Mouse (Mus musculus) midbrain, embryonic 11.5 days (tissue): ENCODE data around the gene Ythdf2. TPM values are rescaled to one million over a fixed set of nuclear protein-coding genes. Genes with fewer than 3 reads are reported as not detected.

ENCODE experiments used
- ATAC-seq: fragments of 200-750 bp; cut with Nextera tagmentation; 2 replicates; pipeline ENCODE4 v1.8.0; 2017; ENCODE audit warnings: moderate TSS enrichment, moderate library complexity; ENCODE audit not compliant: low FRiP score
- DNase-seq: peaks from one replicate; pipeline ENCODE4 v3.0.0; 2015; ENCODE audit warnings: low spot score; ENCODE audit errors: missing footprints
- H3K27ac ChIP-seq: fragments of 300-500 bp; sonication (generic); 2 replicates; pipeline ENCODE4 v1.5.1; 2014; ENCODE audit warnings: low read depth, low read length
- H3K27me3 ChIP-seq: fragments of 300-500 bp; sonication (generic); 2 replicates; pipeline ENCODE4 v1.6.1; 2014; ENCODE audit warnings: mild to moderate bottlenecking, low read length, moderate library complexity, mixed read lengths; ENCODE audit not compliant: control insufficient read depth, insufficient read depth
- H3K36me3 ChIP-seq: fragments of 300-500 bp; sonication (generic); 2 replicates; pipeline ENCODE4 v1.6.1; 2014; ENCODE audit warnings: mild to moderate bottlenecking, low read length, moderate library complexity, mixed read lengths; ENCODE audit not compliant: control insufficient read depth, insufficient read depth
- H3K4me1 ChIP-seq: fragments of 300-500 bp; sonication (generic); 2 replicates; pipeline ENCODE4 v1.6.1; 2014; ENCODE audit warnings: low read length; ENCODE audit not compliant: control insufficient read depth, insufficient read depth
- H3K4me2 ChIP-seq: fragments of 300-500 bp; sonication (generic); 2 replicates; pipeline ENCODE4 v1.6.1; 2014; ENCODE audit warnings: mild to moderate bottlenecking, moderate library complexity
- H3K4me3 ChIP-seq: fragments of 300-500 bp; sonication (generic); 2 replicates; pipeline ENCODE4 v1.5.1; 2014; ENCODE audit warnings: low read depth, low read length
- H3K9ac ChIP-seq: fragments of 300-500 bp; sonication (generic); 2 replicates; pipeline ENCODE4 v1.6.1; 2014; ENCODE audit warnings: low read length
- H3K9me3 ChIP-seq: fragments of 300-500 bp; sonication (generic); 2 replicates; pipeline ENCODE4 v1.6.1; 2016; ENCODE audit warnings: low read length; ENCODE audit not compliant: control insufficient read depth
- WGBS: fragments of 180-500 bp; shearing (Covaris S2); extraction: QIAGEN DNeasy Blood & Tissue Kit; methylation state at CpG from one replicate; pipeline ENCODE4 v1.1.7; 2014; 5-methylcytosine and 5-hydroxymethylcytosine counted together
- microRNA-seq: library from miRNA; unstranded; fragments of <30 nt; microRNA quantifications from one replicate; pipeline ENCODE4, GENCODE M21; 2017
- polyA plus RNA-seq: library from polyadenylated mRNA; unstranded; fragments of >200 nt; fragmentation: Nextera tagmentation; extraction: Ambion mirVana; gene quantifications from 2 replicates; pipeline ENCODE4 v1.2.1, GENCODE M21; 2014

Gene Ythdf2
- polyA plus RNA-seq, 1 experiment from 2014 or later, result 164 TPM

GRCm38 (mm10) chr4:132146201-132146600, 65.9 kb downstream of the Ythdf2 start:
- no peaks in the 10 kb centered on the region for H3K36me3 ChIP-seq
- no peak overlapping the region for H3K9ac ChIP-seq
- ATAC-seq (no peak), DNase-seq (no peak)
- peaks cover 37% of the 10 kb centered on the region for H3K27me3 ChIP-seq
- 74% methylated on average over 5 of the region's 5 CpGs for WGBS
- no peak overlapping the region for H3K4me3 ChIP-seq
- no peak overlapping the region for H3K4me2 ChIP-seq
- no peak overlapping the region for H3K27ac ChIP-seq
- H3K4me1 ChIP-seq, result peaks cover 5% of the 10 kb centered on the region
- H3K9me3 ChIP-seq, result no peaks in the 10 kb centered on the region

GRCm38 (mm10) chr4:132145092-132145491, 67.0 kb downstream of the Ythdf2 start:
- Histone ChIP-seq H3K4me2 (no peak overlapping the region), H3K36me3 (no peaks in the 10 kb centered on the region), H3K27ac (no peak overlapping the region), H3K27me3 (peaks cover 37% of the 10 kb centered on the region), H3K9me3 (no peaks in the 10 kb centered on the region), H3K4me1 (peaks cover 5% of the 10 kb centered on the region), H3K4me3 (no peak overlapping the region), H3K9ac (no peak overlapping the region)
- ATAC-seq, result no peak
- DNase-seq, result peak; percentile 88
- WGBS, result 45% methylated on average over 10 of the region's 10 CpGs

GRCm38 (mm10) chr4:132144080-132144841, 67.8 kb downstream of the Ythdf2 start, which contains the start of gene Oprd1:
Oprd1 (minus strand) TSS chr4:132144486.
- DNase-seq (peak; percentile 89), ATAC-seq (no peak)
- H3K27me3 ChIP-seq, result peaks cover 37% of the 10 kb centered on the region
- H3K4me2 ChIP-seq, result peak within 1 kb of the TSS; percentile 53
- H3K9ac ChIP-seq, result no peak within 1 kb of the TSS
- no peaks in the 10 kb centered on the region for H3K9me3 ChIP-seq
- H3K27ac ChIP-seq, result no peak within 1 kb of the TSS
- 1% methylated on average over 83 of the region's 89 CpGs for WGBS
- H3K36me3 ChIP-seq, result no peaks in the 10 kb centered on the region
- H3K4me3 ChIP-seq, result peak within 1 kb of the TSS; percentile 31
- peaks cover 5% of the 10 kb centered on the region for H3K4me1 ChIP-seq

GRCm38 (mm10) chr4:132138640-132139039, 73.5 kb downstream of the Ythdf2 start:
- DNase-seq, result no peak
- no peak overlapping the region for H3K27ac ChIP-seq
- no peak for ATAC-seq
- H3K9me3 ChIP-seq, result no peaks in the 10 kb centered on the region
- no peak overlapping the region for H3K4me3 ChIP-seq
- 94% methylated on average over 2 of the region's 2 CpGs for WGBS
- no peaks in the 10 kb centered on the region for H3K4me1 ChIP-seq
- H3K27me3 ChIP-seq, result peaks cover 14% of the 10 kb centered on the region
- H3K36me3 ChIP-seq, result no peaks in the 10 kb centered on the region
- no peak overlapping the region for H3K9ac ChIP-seq
- H3K4me2 ChIP-seq, result no peak overlapping the region

- peaks cover 2% of the 10 kb centered on the region; the same call in 1 of the 2 replicates for H3K27me3 ChIP-seq
- H3K27ac ChIP-seq, result no peak overlapping the region
- H3K9ac ChIP-seq, result no peak overlapping the region
- WGBS, result 83% methylated on average over 7 of the region's 7 CpGs
- DNase-seq, result no peak
- no peaks in the 10 kb centered on the region for H3K9me3 ChIP-seq
- H3K4me1 ChIP-seq, result no peaks in the 10 kb centered on the region
- H3K36me3 ChIP-seq, result no peaks in the 10 kb centered on the region
- no peak overlapping the region for H3K4me3 ChIP-seq
- no peak overlapping the region for H3K4me2 ChIP-seq
- ATAC-seq, result no peak
These were observed 75.1 kb downstream of the Ythdf2 start for GRCm38 (mm10) chr4:132137013-132137412.

Small RNA genes lying within 50 kb of the gene (microRNA-seq; reads per million reads assigned to microRNA genes)
- gene Gm22033, result not detected

Other genes with a start within 250 kb of the Ythdf2 start
- 0.07 TPM in 1 of 2 replicates, not detected in the other for gene Gm10300, start 137.6 kb downstream of the Ythdf2 start, polyA plus RNA-seq
- 210 and 230 TPM in 2 replicates for gene Epb41, start 137.0 kb downstream of the Ythdf2 start, polyA plus RNA-seq
- 0.04 and 0.08 TPM in 2 replicates for gene Oprd1, start 67.8 kb downstream of the Ythdf2 start, polyA plus RNA-seq
- gene Gmeb1, start 49.3 kb upstream of the Ythdf2 start, polyA plus RNA-seq, result 37.0 and 39.6 TPM in 2 replicates
- gene Taf12, start 62.1 kb upstream of the Ythdf2 start, polyA plus RNA-seq, result 67.2 and 70.5 TPM in 2 replicates
- gene Rab42, start 91.1 kb upstream of the Ythdf2 start, polyA plus RNA-seq, result 0.42 and 0.59 TPM in 2 replicates
- gene Trnau1ap, start 117.2 kb upstream of the Ythdf2 start, polyA plus RNA-seq, result 78.0 and 83.3 TPM in 2 replicates
- gene Rcc1, start 141.3 kb upstream of the Ythdf2 start, polyA plus RNA-seq, result 62.1 and 70.3 TPM in 2 replicates
- 22.2 and 22.4 TPM in 2 replicates for gene Phactr4, start 210.2 kb upstream of the Ythdf2 start, polyA plus RNA-seq